Mouse (Mus musculus) ovary, postnatal 10 days (tissue): ENCODE results near the gene Hrh2.

ENCODE experiments used
- DNase-seq: peaks from one replicate; pipeline ENCODE4 v3.0.0; 2022; ENCODE audit warnings: low spot score

Hrh2 gene

DNA sequence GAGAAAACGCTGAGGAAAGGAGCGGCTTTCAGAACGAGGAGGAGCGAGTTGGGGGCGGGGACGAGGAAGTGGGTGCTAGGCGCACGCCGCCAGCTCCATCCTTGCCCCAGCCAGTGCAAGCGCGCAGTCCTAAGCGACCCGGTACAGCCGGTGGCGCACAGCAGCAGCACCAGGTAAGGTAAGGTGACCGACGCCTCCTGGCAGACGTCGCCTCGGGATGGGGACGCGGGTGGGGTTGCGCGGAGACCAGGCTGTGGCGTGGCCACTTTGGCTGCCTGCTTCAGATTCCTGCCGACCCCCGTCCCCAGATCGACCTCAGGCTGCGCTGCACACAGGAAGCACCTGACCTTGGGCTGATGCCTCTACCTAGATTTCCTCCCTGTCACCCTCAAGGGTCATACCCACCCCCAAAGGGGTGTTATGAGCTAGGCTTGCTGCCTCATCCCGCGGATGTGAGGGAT, at the start of gene Hrh2:
Hrh2 (plus strand) TSS at position 109 of the 461 bp plus-strand sequence.
- no peak for DNase-seq

DNA sequence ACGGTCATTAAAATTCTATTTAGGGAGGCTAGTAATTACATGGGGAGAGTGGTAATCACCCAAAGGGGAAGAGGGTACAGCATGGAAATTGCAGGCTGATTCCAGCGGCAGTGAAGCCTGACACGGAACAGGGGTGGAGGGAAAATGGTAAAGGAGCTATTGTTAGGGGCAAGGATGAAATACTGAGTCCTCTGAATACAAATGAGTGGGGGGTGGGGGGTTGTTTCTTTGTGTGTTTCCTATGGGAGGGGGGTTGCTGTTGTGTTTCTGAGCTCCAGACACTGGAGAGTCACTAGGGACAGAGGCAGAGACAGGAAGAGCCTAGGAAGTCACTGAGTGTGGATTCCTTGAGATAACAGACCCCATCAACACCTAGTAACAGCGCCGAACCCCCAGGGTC, 48.1 kb upstream of the Hrh2 start:
- DNase-seq, result no peak

DNA sequence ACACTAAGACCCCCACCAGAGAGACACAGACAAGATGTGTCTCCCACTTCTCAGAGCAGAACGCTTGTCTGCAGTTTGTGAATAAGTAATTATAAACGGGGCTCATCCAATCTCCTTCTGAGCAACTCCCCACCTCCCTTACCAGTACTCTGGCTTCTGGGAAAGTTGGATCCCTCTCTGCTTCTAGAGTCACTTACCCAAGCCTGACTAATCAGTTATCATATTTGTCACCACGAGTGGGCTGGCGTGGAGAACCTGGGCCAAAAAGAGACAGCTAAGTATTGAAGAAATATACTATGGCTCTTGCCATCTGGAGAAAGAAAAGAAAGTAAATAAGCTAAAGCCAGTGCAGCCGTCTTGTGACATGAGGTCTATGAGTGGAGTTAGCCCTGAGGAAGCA, 47.3 kb upstream of the Hrh2 start:
- DNase-seq, result no peak

DNA sequence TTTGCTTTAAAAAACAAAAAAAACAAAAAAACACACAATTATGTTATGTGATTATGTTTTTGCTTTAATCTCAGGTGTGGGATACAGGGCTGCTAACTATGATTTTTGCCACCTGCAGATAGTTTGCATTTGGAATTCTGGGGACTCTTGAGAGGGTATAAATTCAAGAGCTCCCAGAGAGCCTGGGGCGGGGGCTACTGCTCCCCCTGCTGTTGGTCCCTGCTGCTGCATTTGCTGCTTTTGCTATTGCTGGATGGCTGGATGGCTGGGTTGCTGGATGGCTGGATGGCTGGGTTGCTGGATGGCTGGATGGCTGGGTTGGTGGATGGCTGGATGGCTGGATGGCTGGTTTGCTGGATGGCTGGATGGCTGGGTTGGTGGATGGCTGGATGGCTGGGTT, 44.6 kb upstream of the Hrh2 start:
- no peak for DNase-seq

DNA sequence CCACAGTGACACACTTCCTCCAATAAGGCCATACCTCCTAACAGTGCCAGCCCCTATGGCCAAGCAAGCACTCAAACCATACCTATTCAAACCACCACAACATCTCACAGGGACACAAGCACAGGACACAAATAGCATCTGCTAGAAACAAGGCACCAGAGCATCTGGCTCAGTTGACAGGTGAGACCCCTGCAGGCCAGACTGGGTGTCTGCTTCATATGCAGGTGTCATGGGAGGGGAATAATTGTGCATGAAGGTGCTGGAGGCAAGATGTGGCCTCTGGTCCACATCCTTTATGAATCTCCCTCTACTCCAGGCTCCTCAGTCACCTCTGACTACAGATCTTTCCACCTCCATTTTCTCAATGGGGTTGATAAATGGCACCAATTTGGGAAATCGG, 39.5 kb upstream of the Hrh2 start:
- no peak for DNase-seq

DNA sequence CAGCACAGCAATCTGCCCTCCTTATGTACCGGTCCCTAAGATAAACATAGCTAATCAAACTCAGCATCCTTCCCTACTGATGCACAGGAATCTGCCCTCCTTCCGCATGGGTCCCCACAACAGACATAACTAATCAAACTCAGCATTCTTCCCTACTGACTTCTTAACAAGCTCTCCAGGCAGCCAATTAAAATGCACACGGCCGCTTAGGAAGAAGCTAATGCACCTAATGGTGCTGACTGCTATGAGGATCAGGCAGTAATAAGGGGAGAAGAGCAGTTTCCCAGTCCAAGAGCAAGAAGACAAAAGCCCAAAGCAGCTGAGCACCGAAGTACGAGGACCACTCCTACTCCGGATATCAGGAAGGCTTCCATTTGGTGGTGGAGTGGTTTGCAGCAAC, 39.0 kb upstream of the Hrh2 start:
- no peak for DNase-seq

DNA sequence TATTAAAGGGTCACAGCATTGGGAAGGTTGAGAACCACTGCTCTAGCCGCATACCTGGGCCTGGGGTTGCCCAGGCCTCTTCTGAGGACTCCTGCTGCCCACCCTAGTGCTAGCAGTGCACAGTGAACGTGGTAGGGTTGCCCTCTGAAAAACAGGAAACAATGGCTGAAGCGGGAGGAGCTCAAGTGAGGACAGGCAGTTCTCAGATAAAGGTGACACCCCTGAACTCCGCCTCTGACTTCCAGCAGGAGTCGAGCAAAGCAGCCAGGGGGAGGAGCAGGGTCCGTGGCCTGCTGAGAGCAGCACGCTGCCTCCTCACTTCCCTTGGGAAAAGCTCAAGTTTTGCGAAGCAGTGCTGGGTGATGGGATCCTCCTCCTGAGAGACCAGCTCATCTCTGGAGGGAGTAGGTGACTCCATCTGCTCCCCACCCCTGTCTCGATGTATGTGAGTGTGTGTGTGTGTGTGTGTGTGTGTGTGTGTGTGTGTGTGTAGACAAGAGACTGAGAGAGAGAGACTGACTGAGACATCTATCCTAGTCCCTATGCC, 38.2 kb upstream of the Hrh2 start:
- DNase-seq, result no peak

DNA sequence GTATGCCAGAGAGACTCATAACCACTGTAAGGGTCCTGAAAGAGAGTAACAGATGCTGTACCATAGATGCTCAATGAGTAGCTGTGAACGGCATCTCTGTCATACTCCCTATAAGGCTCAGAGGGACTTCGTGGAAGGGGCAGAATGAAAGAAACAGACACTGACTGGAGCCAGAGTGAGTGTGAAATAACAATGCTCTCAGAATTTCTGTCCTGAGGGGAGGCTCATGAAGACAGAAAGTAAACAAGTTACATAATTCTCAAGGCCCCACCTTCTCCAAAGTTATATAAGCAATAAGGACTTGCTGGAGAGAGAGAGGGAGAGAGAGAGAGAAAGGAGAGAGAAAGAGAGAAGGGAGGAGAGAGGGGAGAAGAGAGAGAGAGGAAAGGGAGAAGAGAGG, 36.1 kb upstream of the Hrh2 start:
- no peak for DNase-seq

DNA sequence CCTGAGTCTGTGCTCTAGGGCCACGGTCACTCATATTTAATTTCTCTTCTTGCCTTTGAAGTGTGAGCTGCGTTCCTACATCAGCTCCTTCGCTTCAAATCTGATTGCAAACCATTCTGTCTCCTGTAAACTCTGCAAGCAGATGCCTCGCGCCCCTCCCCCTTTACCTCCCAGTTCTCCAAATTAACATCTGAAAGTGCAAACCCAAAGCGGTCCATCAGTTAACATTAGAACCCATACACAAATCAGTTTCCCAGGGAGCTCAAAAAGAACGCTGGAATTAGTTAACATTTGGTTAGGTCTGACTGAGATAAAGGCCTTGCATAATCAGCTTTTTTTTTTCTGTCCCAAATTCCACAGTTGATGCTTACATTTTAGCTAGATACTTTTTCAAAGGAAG, 32.7 kb upstream of the Hrh2 start:
- DNase-seq, result no peak

DNA sequence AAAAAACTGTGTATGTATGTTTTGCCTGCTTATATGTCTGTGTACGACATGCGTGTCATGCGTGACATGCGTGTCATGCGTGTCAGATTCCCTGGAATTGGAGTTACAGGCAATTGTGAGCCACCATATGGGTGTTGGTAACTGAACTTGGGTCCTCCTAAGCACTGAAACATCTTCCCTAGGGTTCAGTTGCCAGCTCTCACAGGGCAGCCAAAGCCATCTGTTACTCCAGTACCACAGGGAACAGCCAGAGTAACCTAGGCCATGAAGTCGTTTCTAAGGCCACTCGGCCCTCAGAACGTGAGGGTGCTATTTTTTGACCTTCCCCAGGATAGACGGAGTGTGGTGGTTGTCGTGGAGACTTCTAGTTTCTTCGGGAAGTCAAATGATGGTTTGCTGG, 32.2 kb upstream of the Hrh2 start:
- no peak for DNase-seq

DNA sequence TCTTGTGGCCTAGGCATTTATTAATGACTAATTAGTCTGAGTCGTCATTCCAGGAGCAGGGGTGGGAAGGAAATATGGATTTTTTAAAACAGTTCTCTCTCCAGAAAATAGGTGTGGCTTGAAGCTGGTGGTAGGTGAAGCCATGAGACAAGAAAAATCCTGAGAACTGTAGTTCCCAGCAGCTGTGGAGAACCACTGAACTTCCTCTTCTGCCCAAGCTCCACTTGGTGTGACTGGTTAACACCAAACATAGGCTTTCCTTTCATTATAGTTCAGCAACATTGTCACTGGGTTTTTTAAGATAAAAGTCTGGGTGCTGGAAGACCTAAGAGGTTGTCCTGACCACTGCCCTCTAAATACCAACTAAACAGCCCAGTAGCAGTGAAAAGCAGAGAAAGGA, 31.4 kb upstream of the Hrh2 start:
- no peak for DNase-seq

DNA sequence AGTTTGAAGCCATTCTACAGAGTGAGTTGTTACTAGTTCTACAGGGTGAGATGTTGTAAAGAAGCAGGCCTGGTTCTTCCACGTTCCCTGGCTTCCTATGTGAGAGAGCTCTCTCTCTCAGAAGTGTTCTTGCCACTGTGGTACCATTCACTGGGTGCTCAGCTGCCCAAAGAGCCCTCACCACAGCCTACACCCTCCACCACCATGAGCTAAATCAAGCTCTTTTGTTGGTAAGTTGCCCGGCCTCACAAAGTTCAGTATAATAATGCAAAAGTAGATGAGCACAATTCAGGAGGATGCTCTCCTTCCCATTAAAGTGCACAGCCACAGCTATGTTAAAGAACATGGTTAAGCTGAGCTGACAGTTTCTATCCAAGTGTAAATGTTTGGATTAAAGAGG, 30.4 kb upstream of the Hrh2 start:
- no peak for DNase-seq

DNA sequence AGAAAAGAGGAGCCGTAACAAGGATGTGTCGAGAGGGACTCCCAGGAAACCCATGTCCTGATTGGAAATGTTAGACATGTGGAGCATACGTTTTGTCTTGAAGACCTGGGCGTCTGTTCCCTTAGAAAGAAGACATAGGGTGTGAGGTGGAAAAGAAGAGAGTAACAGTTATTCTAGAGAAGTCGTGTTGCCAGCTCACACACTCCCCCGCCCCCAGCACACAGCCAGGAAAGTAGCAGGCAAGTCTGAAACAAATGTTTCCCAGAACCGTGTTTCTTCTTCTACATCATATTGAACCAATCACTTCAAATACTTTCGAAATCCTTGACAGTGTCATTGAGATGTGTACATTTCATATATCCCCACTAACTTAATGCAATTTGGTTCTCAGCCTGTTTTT, 28.6 kb upstream of the Hrh2 start:
- no peak for DNase-seq

DNA sequence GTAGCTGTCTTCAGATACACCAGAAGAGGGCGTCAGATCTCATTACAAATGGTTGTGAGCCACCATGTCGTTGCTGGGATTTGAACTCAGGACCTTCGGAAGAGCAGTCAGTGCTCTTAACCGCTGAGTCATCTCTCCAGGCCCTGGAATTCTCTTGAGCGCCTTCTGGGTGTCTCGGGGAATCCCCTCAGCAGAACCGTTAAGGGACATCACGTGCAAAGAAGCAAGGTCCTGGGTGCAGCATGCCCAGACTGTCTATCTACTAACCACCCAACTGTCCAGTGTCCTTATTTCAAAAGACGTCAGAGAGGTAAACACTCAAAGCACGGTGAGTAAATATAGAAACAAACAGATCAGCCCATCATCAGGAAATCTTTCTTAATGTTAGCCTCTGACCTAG, 27.5 kb upstream of the Hrh2 start:
- no peak for DNase-seq

DNA sequence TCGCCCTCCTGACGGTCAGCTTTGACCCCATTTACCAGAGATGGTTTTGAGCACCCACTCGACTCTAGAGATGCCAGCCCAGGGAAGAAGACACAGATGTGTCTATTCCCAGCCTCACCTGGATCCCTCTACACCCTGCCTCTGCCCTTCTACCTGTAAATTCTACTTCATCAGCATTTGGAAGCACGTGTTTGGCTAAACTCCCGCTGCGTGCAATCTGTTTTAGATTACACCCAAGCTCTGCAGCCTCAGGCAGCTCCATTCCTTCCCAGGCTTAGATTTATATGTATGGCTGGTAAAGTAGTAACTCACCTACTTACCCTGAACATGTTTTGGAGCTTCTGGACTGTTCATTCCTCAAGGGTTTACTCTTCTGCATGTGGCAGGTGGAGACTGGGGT, 26.9 kb upstream of the Hrh2 start:
- DNase-seq, result no peak

DNA sequence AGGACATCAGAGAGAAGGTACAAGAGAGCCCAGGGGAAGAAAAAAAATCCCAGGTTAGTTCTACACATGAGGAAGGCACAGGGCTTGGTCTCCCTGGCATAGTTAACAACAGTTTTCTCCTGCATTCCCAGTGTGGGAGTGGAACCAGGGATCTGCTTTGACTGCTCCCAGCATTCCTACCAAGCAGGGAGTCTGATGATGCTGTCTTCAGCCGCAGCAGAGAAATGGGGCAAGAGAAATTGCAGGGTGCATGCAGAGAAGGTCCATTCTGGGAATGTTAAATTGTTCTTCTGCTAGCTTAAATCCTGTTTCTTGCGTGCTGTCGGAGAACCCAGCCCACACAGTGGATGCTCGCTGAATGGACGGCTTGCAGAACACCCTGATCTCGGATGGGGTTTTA, 26.2 kb upstream of the Hrh2 start:
- no peak for DNase-seq

DNA sequence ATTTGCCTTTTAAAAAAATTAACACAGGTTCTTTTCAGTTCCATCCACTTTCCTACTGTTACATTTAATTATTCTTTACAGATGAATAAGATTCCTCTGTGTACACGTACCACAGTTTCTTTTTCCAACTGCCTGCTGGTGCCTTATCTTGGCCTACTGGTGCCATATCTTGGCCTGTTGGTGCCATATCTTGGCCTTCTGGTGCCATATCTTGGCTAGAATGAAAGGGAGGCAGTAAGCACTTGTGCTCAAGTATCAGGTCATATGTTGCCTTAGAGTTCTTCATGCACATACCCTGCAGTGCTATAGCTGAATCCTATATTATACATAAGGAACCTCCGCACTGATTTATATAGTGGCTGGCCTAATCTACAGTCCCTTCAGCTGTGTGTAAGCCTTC, 24.9 kb upstream of the Hrh2 start:
- no peak for DNase-seq

DNA sequence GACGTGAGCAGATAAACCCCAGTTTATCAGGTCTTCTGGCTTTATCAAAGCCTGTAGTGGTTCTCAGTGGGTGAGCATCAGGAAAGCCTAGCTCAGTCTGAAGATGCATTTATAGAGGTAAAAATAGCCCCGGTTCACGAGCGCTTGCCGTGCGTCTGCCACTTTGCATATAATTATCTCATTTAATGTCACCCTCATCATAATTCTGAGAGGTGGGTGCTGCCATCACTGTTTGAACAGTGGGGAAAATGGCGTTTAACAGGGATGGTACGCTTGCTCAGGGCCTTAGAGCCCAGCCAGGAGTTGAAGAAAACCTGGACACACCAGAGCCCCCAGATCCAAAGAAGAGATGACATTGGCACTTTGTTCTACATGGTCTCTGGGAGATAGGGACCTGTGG, 23.3 kb upstream of the Hrh2 start:
- no peak for DNase-seq

DNA sequence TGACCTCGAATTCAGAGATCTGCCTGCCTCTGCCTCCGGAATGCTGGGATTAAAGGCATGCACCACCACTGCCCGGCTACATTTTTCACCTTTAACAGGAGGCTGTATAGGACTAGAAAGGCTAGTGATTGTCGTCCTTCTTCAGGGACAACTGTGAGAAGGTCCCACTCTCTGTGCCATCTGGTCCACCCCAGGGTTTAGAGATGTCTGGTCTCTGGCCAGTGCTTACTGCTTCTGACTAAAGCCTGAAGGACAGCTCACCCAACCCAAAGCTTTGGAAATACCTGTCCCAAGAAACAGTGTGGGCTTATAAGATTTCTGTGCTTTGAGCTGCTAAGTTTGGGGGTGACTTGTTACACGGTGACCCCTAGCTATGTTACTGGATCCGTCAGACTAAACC, 21.6 kb upstream of the Hrh2 start:
- no peak for DNase-seq

DNA sequence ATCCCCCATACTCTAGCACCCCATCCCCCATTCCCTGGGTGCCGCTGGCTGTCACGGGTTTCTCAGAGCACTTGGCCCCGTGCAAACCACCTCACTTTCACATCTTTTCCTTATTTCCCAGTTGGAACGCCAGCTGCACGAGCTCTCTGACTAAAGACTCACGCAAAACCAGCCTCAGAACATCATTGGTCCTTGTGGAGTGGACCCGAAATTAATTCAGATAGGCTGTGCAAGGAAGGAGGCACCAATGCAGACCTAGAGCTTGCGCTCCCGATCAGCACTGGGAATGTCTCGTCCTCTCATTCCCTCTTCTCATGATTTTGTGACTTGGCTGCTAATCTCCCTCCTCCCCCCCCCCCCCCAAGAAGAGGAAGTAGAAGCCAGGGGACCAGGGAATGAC, 20.6 kb upstream of the Hrh2 start:
- DNase-seq, result no peak

DNA sequence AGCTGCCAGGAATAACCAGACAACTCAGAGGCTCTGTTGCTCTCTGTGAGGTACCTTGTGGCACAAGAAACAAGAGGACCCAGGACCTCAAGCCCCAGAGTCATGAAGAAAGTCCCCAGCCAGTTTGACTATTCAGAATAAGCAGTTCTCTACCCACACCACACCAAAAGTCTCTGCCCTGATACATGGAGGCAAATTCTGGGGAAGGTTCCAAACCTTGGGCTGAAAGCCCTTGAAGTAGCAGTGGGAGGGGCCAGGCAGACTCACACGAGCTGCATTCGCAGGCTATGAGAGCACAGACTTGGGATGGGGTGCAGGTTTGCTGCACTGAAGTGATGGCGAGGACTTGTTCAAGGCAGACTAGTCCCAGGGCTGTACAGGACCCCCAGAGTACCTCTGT, 20.2 kb upstream of the Hrh2 start:
- no peak for DNase-seq

DNA sequence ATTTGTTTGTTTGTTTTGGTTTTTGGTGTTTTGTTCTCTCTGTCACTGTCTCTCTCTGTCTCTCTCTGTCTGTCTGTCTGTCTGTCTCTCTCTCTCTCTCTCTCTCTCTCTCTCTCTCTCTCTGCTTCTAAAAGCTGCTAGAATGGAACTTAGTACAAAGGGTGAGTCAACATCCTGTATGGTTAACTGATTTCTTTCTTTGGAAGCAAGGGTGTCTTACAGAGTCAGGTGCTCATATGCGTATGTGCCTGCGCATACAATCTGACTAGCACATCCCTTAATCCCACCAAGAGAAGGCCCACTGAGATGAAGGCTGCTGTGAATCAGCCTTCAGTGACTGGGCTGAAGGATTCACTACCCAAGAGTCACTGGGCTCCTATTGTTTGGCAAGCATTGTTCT, 18.0 kb upstream of the Hrh2 start:
- no peak for DNase-seq

DNA sequence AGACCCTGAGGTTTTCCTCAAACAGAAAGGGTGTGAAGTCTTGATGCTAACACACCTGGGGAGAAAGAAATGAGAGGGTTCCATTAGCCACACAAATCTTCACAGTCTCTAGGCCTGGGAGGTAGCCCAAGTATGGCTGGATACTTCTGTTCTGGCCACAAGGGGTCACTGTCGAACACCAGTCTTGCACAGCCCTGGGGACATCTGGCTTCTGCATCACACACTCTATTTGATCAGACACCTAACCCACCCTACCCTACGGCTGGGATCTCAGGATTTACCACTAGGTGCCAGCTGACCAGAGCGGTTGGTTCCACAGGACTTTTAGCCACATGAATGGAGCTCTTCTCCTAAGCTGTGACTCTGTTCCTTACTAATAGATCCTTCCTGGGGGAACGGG, 17.2 kb upstream of the Hrh2 start:
- DNase-seq, result no peak

DNA sequence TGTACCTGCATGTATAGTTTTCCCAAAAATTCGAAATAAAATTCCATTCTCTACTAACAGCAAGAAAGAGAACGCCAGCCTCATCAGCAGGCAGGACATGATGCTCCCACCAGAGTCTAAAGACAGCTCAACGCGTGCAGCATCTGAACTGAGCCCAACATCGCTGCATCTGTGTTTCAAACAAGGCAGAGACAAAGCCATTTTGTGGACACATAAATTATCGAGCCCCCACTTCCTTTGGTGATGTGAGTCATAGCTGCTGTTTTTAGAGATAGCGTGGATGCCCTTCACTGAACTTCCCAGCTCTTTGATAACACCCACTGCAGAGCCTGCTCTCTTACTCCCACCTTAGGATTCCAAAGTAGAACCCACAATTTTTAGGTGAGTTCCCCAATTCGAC, 16.5 kb upstream of the Hrh2 start:
- no peak for DNase-seq

DNA sequence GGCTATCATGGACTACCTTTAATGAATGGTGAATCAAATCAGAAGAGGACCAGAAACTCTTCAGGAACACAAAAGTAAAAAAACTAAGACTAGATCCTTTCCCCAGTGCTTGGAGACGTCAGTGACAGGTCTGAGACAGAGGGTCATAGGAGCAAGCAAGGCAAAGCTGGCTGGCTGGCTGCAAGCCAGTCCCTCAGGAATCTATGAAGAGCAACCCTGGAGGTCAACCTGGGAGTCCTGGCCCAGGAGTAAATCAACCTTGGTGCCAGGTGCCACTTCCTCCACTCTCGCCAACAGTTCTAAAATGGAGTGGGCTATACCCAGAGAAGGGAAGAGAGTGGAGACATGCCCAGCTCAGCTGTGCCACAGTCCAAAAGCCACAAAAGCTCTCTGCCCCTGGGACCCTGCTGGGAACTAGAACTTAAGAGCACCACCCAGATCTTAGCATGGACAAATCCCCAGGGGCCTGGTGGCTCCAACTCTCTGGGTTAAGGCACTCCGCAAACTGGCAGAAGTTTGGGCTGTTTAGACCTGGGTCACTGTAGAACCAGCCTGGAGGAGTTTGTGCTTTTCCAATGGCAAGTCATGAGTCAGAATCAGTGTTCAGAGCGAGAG, 15.4 kb upstream of the Hrh2 start:
- no peak for DNase-seq
